24 mouse cellular contexts compared by ENCODE assay signal in genomic region chr3:52275037-52275555, GRCm38 (mm10). TPM values are rescaled to one million over a fixed set of nuclear protein-coding genes. Genes with fewer than 3 reads are reported as not detected.
DNase-seq lines count a peak whose midpoint lies in the region; ATAC-seq and TF ChIP-seq lines count a peak whose summit lies in the region.
"Had no signal": no experiment of that assay in that cellular context is flagged by ENCODE, and none has a peak within 500 bp of the region (broad histone marks: within the 10 kb centered on the region; RNA-seq: fewer than 3 reads in every experiment).

No protein-coding gene starts in this region.

- no peak for TF ChIP-seq POLR2A in cerebellum, adult 2 months (IDR thresholded peaks at IDR 0.05; ENCODE audit: borderline replicate concordance, insufficient read depth, low read length)
- no peak for TF ChIP-seq POLR2A in lung, adult 2 months (IDR thresholded peaks at IDR 0.05; ENCODE audit: borderline replicate concordance, extremely low read depth, low read depth, low read length)

- no peak for TF ChIP-seq CTCF in cerebellum, adult 2 months (IDR thresholded peaks at IDR 0.05; ENCODE audit: borderline replicate concordance, insufficient read depth, low read depth, low read length)
- TF ChIP-seq CTCF in lung, adult 2 months (IDR thresholded peaks at IDR 0.05; ENCODE audit: insufficient read depth, low read length), result no peak

- no peak overlapping the region for H3K4me2 ChIP-seq in midbrain, embryonic 11.5 days
- H3K4me2 ChIP-seq in midbrain, embryonic 14.5 days (ENCODE audit: low read length), result no peak overlapping the region
- H3K4me2 ChIP-seq: embryonic facial prominence, embryonic 13.5 days; embryonic facial prominence, embryonic 15.5 days; forebrain, embryonic 13.5 days; forebrain, embryonic 15.5 days had no signal

- H3K9me3 ChIP-seq in midbrain, embryonic 11.5 days (ENCODE audit: control insufficient read depth, low read length), result no peaks in the 10 kb centered on the region; the same call in 1 of the 2 replicates
- no peaks in the 10 kb centered on the region for H3K9me3 ChIP-seq in midbrain, embryonic 14.5 days (ENCODE audit: control insufficient read depth, low read length)
- H3K9me3 ChIP-seq: embryonic facial prominence, embryonic 13.5 days; embryonic facial prominence, embryonic 15.5 days; forebrain, embryonic 13.5 days; forebrain, embryonic 15.5 days had no signal

- H3K27ac ChIP-seq in midbrain, embryonic 11.5 days (ENCODE audit: low read depth, low read length), result no peak overlapping the region
- H3K27ac ChIP-seq in midbrain, embryonic 14.5 days (replicated peaks; ENCODE audit: low read depth, low read length), result no peak overlapping the region
- H3K27ac ChIP-seq in cerebellum, adult 2 months (ENCODE audit: insufficient read depth, low read length), result no peak overlapping the region
- H3K27ac ChIP-seq: embryonic facial prominence, embryonic 13.5 days; embryonic facial prominence, embryonic 15.5 days; forebrain, embryonic 13.5 days; forebrain, embryonic 15.5 days had no signal

- WGBS in midbrain, embryonic 11.5 days, result 88% methylated on average over 9 of the region's 9 CpGs
- 87% methylated on average over 9 of the region's 9 CpGs for WGBS in midbrain, embryonic 14.5 days
- WGBS in cerebellum, adult 2 months, result 93% methylated on average over 9 of the region's 9 CpGs
- 66% methylated on average over 9 of the region's 9 CpGs for WGBS in lung, adult 2 months

- H3K4me1 ChIP-seq in midbrain, embryonic 11.5 days (ENCODE audit: control insufficient read depth, insufficient read depth, low read length), result peaks cover 4% of the 10 kb centered on the region; the same call in 1 of the 2 replicates
- no peaks in the 10 kb centered on the region for H3K4me1 ChIP-seq in midbrain, embryonic 14.5 days (ENCODE audit: control insufficient read depth, insufficient read depth, low read length)
- H3K4me1 ChIP-seq in cerebellum, adult 2 months (ENCODE audit: control insufficient read depth, insufficient read depth, low read length), result no peaks in the 10 kb centered on the region
- H3K4me1 ChIP-seq in lung, adult 2 months (ENCODE audit: control insufficient read depth, insufficient read depth, low read length), result peaks cover 23% of the 10 kb centered on the region

- peaks cover 7% of the 10 kb centered on the region; the same call in 1 of the 2 replicates for H3K27me3 ChIP-seq in midbrain, embryonic 11.5 days (ENCODE audit: control insufficient read depth, insufficient read depth, low read length)
- peaks cover 20% of the 10 kb centered on the region; the same call in 1 of the 2 replicates for H3K27me3 ChIP-seq in midbrain, embryonic 14.5 days (ENCODE audit: control insufficient read depth, insufficient read depth, low read length)
- no peaks in the 10 kb centered on the region for H3K27me3 ChIP-seq in cerebellum, adult 2 months (ENCODE audit: control insufficient read depth, insufficient read depth, low read length)

- H3K36me3 ChIP-seq in midbrain, embryonic 11.5 days (ENCODE audit: control insufficient read depth, insufficient read depth, low read length), result no peaks in the 10 kb centered on the region
- H3K36me3 ChIP-seq in midbrain, embryonic 14.5 days (ENCODE audit: control insufficient read depth, insufficient read depth, low read length), result no peaks in the 10 kb centered on the region
- H3K36me3 ChIP-seq: embryonic facial prominence, embryonic 13.5 days; embryonic facial prominence, embryonic 15.5 days; forebrain, embryonic 15.5 days had no signal

- ATAC-seq in midbrain, embryonic 11.5 days (ENCODE audit: low FRiP score), result no peak
- no peak for ATAC-seq in midbrain, embryonic 14.5 days (ENCODE audit: low FRiP score, low TSS enrichment)
- ATAC-seq in CD4-positive, CD25-positive, alpha-beta regulatory T cell, adult 4 months, result peak; percentile 43
- ATAC-seq: activated CD4-positive, CD25-positive, alpha-beta regulatory T cell, adult 4 months; forebrain, embryonic 13.5 days; forebrain, embryonic 15.5 days; forebrain, postnatal 0 days had no signal

- DNase-seq in midbrain, embryonic 11.5 days (ENCODE audit: low spot score, missing footprints), result peak; percentile 65
- DNase-seq in midbrain, embryonic 14.5 days, result no peak
- DNase-seq in induced T-regulatory cell, adult 2 months (ENCODE audit: low read depth), result peak; percentile 60
- DNase-seq in naive thymus-derived CD4-positive, alpha-beta T cell, adult 2 months (ENCODE audit: low read depth), result peak; percentile 56
- DNase-seq in cerebellum, adult 2 months, result no peak
- no peak for DNase-seq in thymus, postnatal 25 days
- DNase-seq in lung, adult 2 months, result no peak
- DNase-seq: adrenal gland, adult 8-10 months; adrenal gland, postnatal 14 days; adrenal gland, postnatal 36 days; cerebellum, adult 11-12 months; cerebellum, adult 8-10 months; cerebellum, adult 9-11 months; cerebellum, postnatal 14 days; cerebellum, postnatal 36 days; embryo, embryonic 11 days; forebrain, postnatal 0 days had no signal

- H3K4me3 ChIP-seq in midbrain, embryonic 11.5 days (ENCODE audit: low read depth, low read length), result no peak overlapping the region
- H3K4me3 ChIP-seq in midbrain, embryonic 14.5 days (replicated peaks; ENCODE audit: low read depth, low read length), result no peak overlapping the region
- no peak overlapping the region for H3K4me3 ChIP-seq in cerebellum, adult 2 months (replicated peaks; ENCODE audit: insufficient read depth, low read depth, low read length)
- no peak overlapping the region for H3K4me3 ChIP-seq in lung, adult 2 months (replicated peaks; ENCODE audit: extremely low read depth, low read depth, low read length)
- H3K4me3 ChIP-seq: embryonic facial prominence, embryonic 13.5 days; embryonic facial prominence, embryonic 15.5 days; erythroblast, embryonic 14.5 days; forebrain, embryonic 13.5 days; forebrain, embryonic 15.5 days had no signal

- H3K9ac ChIP-seq in midbrain, embryonic 11.5 days (ENCODE audit: low read length), result no peak overlapping the region
- H3K9ac ChIP-seq in midbrain, embryonic 14.5 days (replicated peaks; ENCODE audit: low read length), result no peak overlapping the region
- H3K9ac ChIP-seq: embryonic facial prominence, embryonic 13.5 days; embryonic facial prominence, embryonic 15.5 days; forebrain, embryonic 13.5 days; forebrain, embryonic 15.5 days; forebrain, postnatal 0 days had no signal

RNA-seq across cellular contexts. Expression of gene Foxo1, which starts 7.0 kb away (rescaled TPM):
- polyA plus RNA-seq in midbrain, embryonic 11.5 days (2014; fragmentation: Nextera tagmentation; extraction: Ambion mirVana), result 2.7 and 3.0 TPM in 2 replicates
- polyA plus RNA-seq in midbrain, embryonic 14.5 days (2014; fragmentation: Nextera tagmentation; extraction: Ambion mirVana), result 3.3 and 4.3 TPM in 2 replicates
- polyA plus RNA-seq in CD4-positive, CD25-positive, alpha-beta regulatory T cell, adult 4 months (2017; shearing (Covaris generic)), result 10 to 100 TPM; 37.1 to 38.9 TPM
- 5.4 and 6.7 TPM in 2 replicates for polyA plus RNA-seq in cerebellum, adult 2 months (2012; rRNA removed)
- polyA plus RNA-seq in lung, adult 2 months (2012; rRNA removed), result 16.9 and 22.5 TPM in 2 replicates

Comparison
In these comparisons a context has a peak if more than half of its experiments do, and no peak if none do; other contexts are left out.
1. DNase-seq: peak in midbrain, embryonic 11.5 days (single experiment), induced T-regulatory cell, adult 2 months (single experiment) and naive thymus-derived CD4-positive, alpha-beta T cell, adult 2 months (single experiment); none in midbrain, embryonic 14.5 days (single experiment), cerebellum, adult 2 months (0 of 2), thymus, postnatal 25 days (single experiment) and lung, adult 2 months (single experiment).